10 mouse cellular contexts compared by ENCODE assay signal in the genomic region with DNA sequence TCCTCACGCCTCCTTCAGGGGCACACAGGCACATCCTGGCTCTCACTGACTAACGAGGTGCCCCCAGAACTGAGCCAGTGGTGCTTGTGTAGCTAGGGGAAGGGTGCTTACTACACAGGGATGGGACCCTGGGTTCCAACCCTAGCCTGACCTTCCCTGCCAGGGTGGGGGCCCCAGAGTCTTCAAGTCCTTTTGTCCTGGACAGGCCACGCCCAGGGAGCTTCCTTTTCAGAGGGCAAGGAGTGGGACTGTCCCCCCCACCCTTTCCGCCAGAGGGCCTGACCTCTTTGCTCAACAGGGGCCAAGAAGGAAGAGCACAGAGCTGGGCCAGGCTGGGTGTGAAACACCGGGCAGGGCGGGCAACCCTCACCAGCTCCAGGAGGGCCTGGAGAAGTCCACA. TPM values are rescaled to one million over a fixed set of nuclear protein-coding genes. Genes with fewer than 3 reads are reported as not detected.
A peak's percentile ranks its signal among the peaks of the same experiment; 100 is the strongest.
DNase-seq lines count a peak whose midpoint lies in the region; ATAC-seq and TF ChIP-seq lines count a peak whose summit lies in the region.
"Had no signal": no experiment of that assay in that cellular context is flagged by ENCODE, and none has a peak within 500 bp of the region (broad histone marks: within the 10 kb centered on the region; RNA-seq: fewer than 3 reads in every experiment).

No protein-coding gene starts in this region.

- WGBS in kidney, embryonic 14.5 days = 65% methylated on average over 6 of the region's 6 CpGs
- WGBS in heart, adult 2 months = 49% methylated on average over 6 of the region's 6 CpGs

- H3K27me3 ChIP-seq in kidney, embryonic 14.5 days (ENCODE audit: control insufficient read depth, insufficient read depth, low read length) = no peaks in the 10 kb centered on the region
- no peaks in the 10 kb centered on the region for H3K27me3 ChIP-seq in heart, adult 2 months (ENCODE audit: control insufficient read depth, insufficient read depth, low read length)

- H3K79me2 ChIP-seq in heart, adult 2 months (replicated peaks; ENCODE audit: control insufficient read depth, insufficient read depth, low read length) = no peaks in the 10 kb centered on the region; the same call in 1 of the 2 replicates

- DNase-seq in kidney, adult 18-20 months = peak; percentile 71
- peak; percentile 73 to 81 for DNase-seq in heart, adult 2 months
- DNase-seq in kidney, postnatal 10 days = peak; percentile 81
- peak; percentile 75 to 85 for DNase-seq in lung, postnatal 4 days
- no peak for DNase-seq in testis, postnatal 14 days (ENCODE audit: low spot score)
- no peak for DNase-seq in spleen, postnatal 10 days (ENCODE audit: low spot score in 2 of 2)
- DNase-seq: gastrocnemius, postnatal 14 days; layer of hippocampus, postnatal 36 days had no signal

- no peak overlapping the region for H3K4me2 ChIP-seq in kidney, embryonic 14.5 days (replicated peaks; ENCODE audit: low read depth, low read length)

- peaks cover 13% of the 10 kb centered on the region; the same call in 1 of the 2 replicates for H3K4me1 ChIP-seq in kidney, embryonic 14.5 days (ENCODE audit: control insufficient read depth, insufficient read depth, low read length)
- peaks cover 40% of the 10 kb centered on the region for H3K4me1 ChIP-seq in heart, adult 2 months (ENCODE audit: control insufficient read depth, insufficient read depth, low read length)

- peak; percentile 23; the same call in 1 of the 2 replicates for TF ChIP-seq CTCF in heart, adult 2 months (IDR thresholded peaks at IDR 0.05)

- no peaks in the 10 kb centered on the region for H3K9me3 ChIP-seq in kidney, embryonic 14.5 days (ENCODE audit: control insufficient read depth, low read length)

- no peak overlapping the region for H3K4me3 ChIP-seq in kidney, embryonic 14.5 days (ENCODE audit: low read length)
- H3K4me3 ChIP-seq in heart, adult 2 months = no peak overlapping the region

- intact Hi-C loops in heart, adult 2 months (cut with DNase I) = no loop called here

- ATAC-seq in kidney, embryonic 14.5 days (ENCODE audit: low FRiP score, low TSS enrichment) = no peak
- ATAC-seq in granulocyte monocyte progenitor cell, adult 5-6 weeks (replicated peaks; ENCODE audit: poor library complexity, severe bottlenecking) = no peak

- TF ChIP-seq POLR2A in heart, adult 2 months (IDR thresholded peaks at IDR 0.05; ENCODE audit: insufficient read depth, low read depth, low read length) = peak; percentile 51; the same call in 1 of the 2 replicates

- H3K27ac ChIP-seq in kidney, embryonic 14.5 days (ENCODE audit: low read depth, low read length) = no peak overlapping the region
- H3K27ac ChIP-seq in heart, adult 2 months = peak overlapping the region; percentile 86

- H3K36me3 ChIP-seq in kidney, embryonic 14.5 days (ENCODE audit: control insufficient read depth, insufficient read depth, low read length) = no peaks in the 10 kb centered on the region
- H3K36me3 ChIP-seq in heart, adult 2 months (ENCODE audit: control insufficient read depth, insufficient read depth, low read length) = no peaks in the 10 kb centered on the region; the same call in none of the 2 replicates

- peak; percentile 83; the same call in 1 of the 2 replicates for TF ChIP-seq EP300 in heart, adult 2 months (IDR thresholded peaks at IDR 0.05; ENCODE audit: insufficient read depth, low read depth, low read length)

- no peak overlapping the region for H3K9ac ChIP-seq in kidney, embryonic 14.5 days (ENCODE audit: low read depth, low read length)
- H3K9ac ChIP-seq in heart, adult 2 months (ENCODE audit: low read depth, low read length) = peak overlapping the region; percentile 33

RNA-seq across cellular contexts. Expression of a gene that starts 58.4 kb away (rescaled TPM):
- 4.3 and 10.5 TPM in 2 replicates for polyA plus RNA-seq in kidney, embryonic 14.5 days (2014; fragmentation: Nextera tagmentation; extraction: Ambion mirVana)
- 10 to 100 TPM; 37.4 to 39.3 TPM for total RNA-seq in heart, adult 2 months (2021)
- 21.9 and 29.1 TPM in 2 replicates for polyA plus RNA-seq in heart, adult 2 months (2012; rRNA removed)
- 25.4 and 28.2 TPM in 2 replicates for total RNA-seq in granulocyte monocyte progenitor cell, adult 5-6 weeks (2014; fragmentation: Nextera tagmentation)
- 23.1 and 29.1 TPM in 2 replicates for total RNA-seq in granulocyte monocyte progenitor cell, adult 5-6 weeks (2017)

Comparison
In these comparisons a context has a peak if more than half of its experiments do, and no peak if none do; other contexts are left out.
1. DNase-seq: peak in kidney, adult 18-20 months (single experiment), heart, adult 2 months (2 of 2), kidney, postnatal 10 days (single experiment) and lung, postnatal 4 days (2 of 2); none in testis, postnatal 14 days (single experiment) and spleen, postnatal 10 days (0 of 2).